In the genomic region with DNA sequence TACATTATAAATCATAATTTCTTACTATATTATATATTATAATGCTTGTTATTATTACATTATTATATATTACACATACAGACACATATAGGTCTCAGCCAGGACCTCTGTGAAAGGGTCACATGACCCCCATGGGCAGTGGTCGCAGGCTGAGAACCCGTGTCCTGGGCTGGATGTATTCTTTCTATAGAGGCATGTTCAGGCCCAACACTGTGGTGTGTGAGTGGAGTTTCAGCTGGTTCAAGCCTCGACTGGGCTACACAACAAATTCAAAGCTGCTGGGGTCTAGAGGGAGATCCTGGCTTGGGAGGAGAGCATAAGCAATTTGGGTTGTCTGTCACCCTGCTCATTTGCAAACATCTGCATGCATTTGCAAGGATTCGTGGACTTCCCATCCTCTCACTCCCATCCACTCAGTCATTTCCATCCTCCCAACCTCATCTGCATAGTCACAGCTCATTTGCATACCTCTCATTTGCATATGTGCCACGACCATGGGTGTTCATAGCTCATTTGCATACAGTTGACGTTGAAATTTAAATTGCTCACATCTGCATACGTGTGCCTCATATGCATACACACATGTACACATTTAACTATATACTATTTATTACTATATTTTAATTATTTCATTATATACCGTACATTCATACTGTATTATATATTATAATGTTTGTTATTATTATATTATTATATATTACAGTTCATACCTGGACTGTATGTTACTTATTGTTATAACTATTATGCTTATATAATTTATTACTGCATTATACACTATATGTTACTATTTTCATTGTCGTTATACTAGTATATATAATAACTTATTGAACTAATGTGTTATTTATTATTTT, we compare ENCODE assay signal across 13 mouse cellular contexts. TPM values are rescaled to one million over a fixed set of nuclear protein-coding genes. Genes with fewer than 3 reads are reported as not detected.
A peak's percentile ranks its signal among the peaks of the same experiment; 100 is the strongest.
DNase-seq lines count a peak whose midpoint lies in the region; ATAC-seq and TF ChIP-seq lines count a peak whose summit lies in the region.
"Had no signal": no experiment of that assay in that cellular context is flagged by ENCODE, and none has a peak within 500 bp of the region (broad histone marks: within the 10 kb centered on the region; RNA-seq: fewer than 3 reads in every experiment).

No protein-coding gene starts in this region.

- WGBS in kidney, postnatal 0 days: 90% methylated on average over 9 of the region's 9 CpGs
- WGBS in hindbrain, postnatal 0 days: 77% methylated on average over 9 of the region's 9 CpGs
- WGBS in neural tube, embryonic 11.5 days: 86% methylated on average over 9 of the region's 9 CpGs

- no peaks in the 10 kb centered on the region for H3K36me3 ChIP-seq in kidney, postnatal 0 days (ENCODE audit: insufficient read depth, low read length)
- H3K36me3 ChIP-seq in hindbrain, postnatal 0 days (ENCODE audit: insufficient read depth, low read length): no peaks in the 10 kb centered on the region
- H3K36me3 ChIP-seq in neural tube, embryonic 11.5 days (ENCODE audit: control insufficient read depth, insufficient read depth, low read length): no peaks in the 10 kb centered on the region
- H3K36me3 ChIP-seq: heart, embryonic 15.5 days had no signal

- no peaks in the 10 kb centered on the region for H3K27me3 ChIP-seq in kidney, postnatal 0 days (ENCODE audit: insufficient read depth, low read length)
- H3K27me3 ChIP-seq in hindbrain, postnatal 0 days (ENCODE audit: insufficient read depth, low read length): no peaks in the 10 kb centered on the region
- no peaks in the 10 kb centered on the region for H3K27me3 ChIP-seq in neural tube, embryonic 11.5 days (ENCODE audit: control insufficient read depth, insufficient read depth, low read length)
- H3K27me3 ChIP-seq: heart, embryonic 15.5 days had no signal

- no peak; the same call in 1 of the 2 replicates for ATAC-seq in kidney, postnatal 0 days (replicated peaks; ENCODE audit: low FRiP score, low read depth)
- 0 out of 2 replicates have a peak, but pooled peaks have one; percentile 11 for ATAC-seq in common myeloid progenitor, adult 5-6 weeks (replicated peaks; ENCODE audit: low read depth, poor library complexity, severe bottlenecking)
- ATAC-seq in hindbrain, postnatal 0 days: 0 out of 2 replicates have a peak, but pooled peaks have one; percentile 49
- ATAC-seq in neural tube, embryonic 11.5 days (ENCODE audit: insufficient read depth, low FRiP score, low TSS enrichment): peak; percentile 74; the same call in 1 of the 2 replicates
- no peak for ATAC-seq in frontal cortex, adult (ENCODE audit: low TSS enrichment)

- H3K9me3 ChIP-seq in kidney, postnatal 0 days (replicated peaks; ENCODE audit: low read length): no peaks in the 10 kb centered on the region
- no peaks in the 10 kb centered on the region for H3K9me3 ChIP-seq in hindbrain, postnatal 0 days (ENCODE audit: low read length)
- no peaks in the 10 kb centered on the region for H3K9me3 ChIP-seq in neural tube, embryonic 11.5 days (ENCODE audit: control insufficient read depth, low read length)
- H3K9me3 ChIP-seq: heart, embryonic 15.5 days had no signal

- no peak overlapping the region for H3K4me3 ChIP-seq in kidney, postnatal 0 days (replicated peaks; ENCODE audit: low read depth, low read length)
- no peak overlapping the region for H3K4me3 ChIP-seq in hindbrain, postnatal 0 days (ENCODE audit: low read length)
- no peak overlapping the region for H3K4me3 ChIP-seq in neural tube, embryonic 11.5 days (ENCODE audit: low read depth, low read length)
- H3K4me3 ChIP-seq: heart, embryonic 15.5 days had no signal

- no peak overlapping the region for H3K9ac ChIP-seq in kidney, postnatal 0 days (ENCODE audit: low read depth, low read length)
- no peak overlapping the region for H3K9ac ChIP-seq in hindbrain, postnatal 0 days (replicated peaks; ENCODE audit: low read length)
- no peak overlapping the region for H3K9ac ChIP-seq in neural tube, embryonic 11.5 days (ENCODE audit: low read length)
- H3K9ac ChIP-seq: heart, embryonic 15.5 days had no signal

- no peak overlapping the region for H3K27ac ChIP-seq in kidney, postnatal 0 days
- H3K27ac ChIP-seq in hindbrain, postnatal 0 days: no peak overlapping the region
- no peak overlapping the region for H3K27ac ChIP-seq in neural tube, embryonic 11.5 days (ENCODE audit: low read depth, low read length)
- H3K27ac ChIP-seq: heart, embryonic 15.5 days had no signal

- no peak for TF ChIP-seq CTCF in kidney, postnatal 0 days (IDR thresholded peaks at IDR 0.05; ENCODE audit: low read depth)
- TF ChIP-seq CTCF in hindbrain, postnatal 0 days (IDR thresholded peaks at IDR 0.05; ENCODE audit: low read depth): no peak

- H3K4me1 ChIP-seq in kidney, postnatal 0 days (replicated peaks; ENCODE audit: insufficient read depth, low read length): no peaks in the 10 kb centered on the region
- H3K4me1 ChIP-seq in hindbrain, postnatal 0 days (ENCODE audit: insufficient read depth, low read length): no peaks in the 10 kb centered on the region
- no peaks in the 10 kb centered on the region for H3K4me1 ChIP-seq in neural tube, embryonic 11.5 days (ENCODE audit: control insufficient read depth, insufficient read depth, low read length)
- H3K4me1 ChIP-seq: heart, embryonic 15.5 days had no signal

- no peak overlapping the region for H3K4me2 ChIP-seq in kidney, postnatal 0 days (ENCODE audit: low read length)
- no peak overlapping the region for H3K4me2 ChIP-seq in hindbrain, postnatal 0 days (ENCODE audit: low read depth, low read length)
- H3K4me2 ChIP-seq in neural tube, embryonic 11.5 days (ENCODE audit: low read depth): no peak overlapping the region
- H3K4me2 ChIP-seq: heart, embryonic 15.5 days had no signal

- intact Hi-C loops in heart, postnatal 10 days (cut with DNase I): no loop called here

- peak; percentile 1 for DNase-seq in kidney, postnatal 0 days (ENCODE audit: low spot score)
- no peak for DNase-seq in kidney, adult 9 months
- no peak for DNase-seq in hindbrain, postnatal 0 days (ENCODE audit: low spot score)
- peak; percentile 28 for DNase-seq in neural tube, embryonic 11.5 days (ENCODE audit: low spot score)
- no peak for DNase-seq in heart, postnatal 10 days
- no peak for DNase-seq in thymus, postnatal 4 days
- DNase-seq: cerebellum, postnatal 36 days; liver had no signal

RNA-seq across cellular contexts. Expression of a gene that starts 21.2 kb away (rescaled TPM):
- polyA plus RNA-seq in kidney, postnatal 0 days (2015; fragmentation: Nextera tagmentation; extraction: Ambion mirVana): 0.05 TPM in 1 of 2 replicates, not detected in the other
- total RNA-seq in common myeloid progenitor, adult 5-6 weeks (2017): not detected in 2 replicates
- not detected in 2 replicates for total RNA-seq in hindbrain, postnatal 0 days (2014; rRNA removed)
- 0.09 TPM in 1 of 2 replicates, not detected in the other for polyA plus RNA-seq in hindbrain, postnatal 0 days (2015; fragmentation: Nextera tagmentation; extraction: Ambion mirVana)
- polyA plus RNA-seq in neural tube, embryonic 11.5 days (2014; fragmentation: Nextera tagmentation; extraction: Ambion mirVana): not detected in 2 replicates
- total RNA-seq in heart, postnatal 10 days (2021): not detected
- total RNA-seq: adrenal gland, postnatal 4 days; layer of hippocampus, adult 18-20 months had no signal
- polyA plus RNA-seq: heart, embryonic 15.5 days had no signal

RNA-seq across cellular contexts. Expression of a gene that starts 53.9 kb away (rescaled TPM):
- polyA plus RNA-seq in kidney, postnatal 0 days (2015; fragmentation: Nextera tagmentation; extraction: Ambion mirVana): 35.5 and 39.5 TPM in 2 replicates
- total RNA-seq in common myeloid progenitor, adult 5-6 weeks (2017): 201 and 210 TPM in 2 replicates
- total RNA-seq in hindbrain, postnatal 0 days (2014; rRNA removed): 118 and 133 TPM in 2 replicates
- 31.1 and 34.5 TPM in 2 replicates for polyA plus RNA-seq in hindbrain, postnatal 0 days (2015; fragmentation: Nextera tagmentation; extraction: Ambion mirVana)
- polyA plus RNA-seq in neural tube, embryonic 11.5 days (2014; fragmentation: Nextera tagmentation; extraction: Ambion mirVana): 67.6 and 68.7 TPM in 2 replicates
- total RNA-seq in heart, postnatal 10 days (2021): 100 to 1,000 TPM; 136 to 147 TPM

Comparison
In these comparisons a context has a peak if more than half of its experiments do, and no peak if none do; other contexts are left out.
1. DNase-seq: peak in kidney, postnatal 0 days (single experiment) and neural tube, embryonic 11.5 days (single experiment); none in kidney, adult 9 months (single experiment), hindbrain, postnatal 0 days (single experiment), heart, postnatal 10 days (0 of 2) and thymus, postnatal 4 days (single experiment).
2. ATAC-seq: peak in common myeloid progenitor, adult 5-6 weeks (single experiment), hindbrain, postnatal 0 days (single experiment) and neural tube, embryonic 11.5 days (single experiment); none in kidney, postnatal 0 days (single experiment) and frontal cortex, adult (single experiment).